Mouse (Mus musculus) lung, embryonic 14.5 days (tissue): Measurements from ENCODE around the gene Plin3. TPM values are rescaled to one million over a fixed set of nuclear protein-coding genes. Genes with fewer than 3 reads are reported as not detected.
"Not testable (repeated sequence)": the region's sequence is repeated elsewhere in the genome, so short reads cannot be mapped to it uniquely, and the experiment has no call there.

Experiments used
- ATAC-seq: fragments of 200-750 bp; cut with Nextera tagmentation; 2 replicates; pipeline ENCODE4 v1.8.0; 2017; ENCODE audit warnings: mild to moderate bottlenecking, moderate TSS enrichment, moderate library complexity; ENCODE audit not compliant: insufficient read depth
- DNase-seq: peaks from one replicate; pipeline ENCODE4 v3.0.0-alpha.2; 2015
- H3K27ac ChIP-seq: fragments of 300-500 bp; sonication (generic); 2 replicates; pipeline ENCODE4 v1.5.1; 2014; ENCODE audit warnings: low read depth, mild to moderate bottlenecking, moderate library complexity
- H3K27me3 ChIP-seq: fragments of 300-500 bp; sonication (generic); 2 replicates; pipeline ENCODE4 v1.6.1; 2014; ENCODE audit warnings: low read length, control low read depth; ENCODE audit not compliant: insufficient read depth
- H3K36me3 ChIP-seq: fragments of 300-500 bp; sonication (generic); 2 replicates; pipeline ENCODE4 v1.6.1; 2014; ENCODE audit warnings: control low read depth; ENCODE audit not compliant: insufficient read depth
- H3K4me1 ChIP-seq: fragments of 300-500 bp; sonication (generic); 2 replicates; pipeline ENCODE4 v1.6.1; 2014; ENCODE audit warnings: antibody characterized with exemption, control low read depth; ENCODE audit not compliant: insufficient read depth
- H3K4me2 ChIP-seq: fragments of 300-500 bp; sonication (generic); 2 replicates; pipeline ENCODE4 v1.6.1; 2014; ENCODE audit warnings: mild to moderate bottlenecking
- H3K4me3 ChIP-seq: fragments of 300-500 bp; sonication (generic); 2 replicates; pipeline ENCODE4 v1.5.1; 2014; ENCODE audit warnings: low read depth, low read length
- H3K9ac ChIP-seq: fragments of 300-500 bp; sonication (generic); 2 replicates; pipeline ENCODE4 v1.6.1; 2014
- H3K9me3 ChIP-seq: fragments of 300-500 bp; sonication (generic); 2 replicates; pipeline ENCODE4 v1.6.1; 2016; ENCODE audit warnings: low read depth, low read length, control low read depth
- CTCF ChIP-seq: IDR thresholded peaks from 2 replicates; pipeline ENCODE4 v1.5.1; 2016; ENCODE audit warnings: antibody characterized with exemption, low read depth
- WGBS: fragments of 180-500 bp; shearing (Covaris S2); extraction: QIAGEN DNeasy Blood & Tissue Kit; methylation state at CpG from one replicate; pipeline ENCODE4 v1.1.7; 2014; 5-methylcytosine and 5-hydroxymethylcytosine counted together
- polyA plus RNA-seq: library from polyadenylated mRNA; unstranded; fragments of >200 nt; fragmentation: Nextera tagmentation; extraction: Ambion mirVana; gene quantifications from 2 replicates; pipeline ENCODE4 v1.2.1, GENCODE M21; 2014

The Plin3 gene
- polyA plus RNA-seq, 1 experiment from 2014 or later, result 71.0 TPM

DNA sequence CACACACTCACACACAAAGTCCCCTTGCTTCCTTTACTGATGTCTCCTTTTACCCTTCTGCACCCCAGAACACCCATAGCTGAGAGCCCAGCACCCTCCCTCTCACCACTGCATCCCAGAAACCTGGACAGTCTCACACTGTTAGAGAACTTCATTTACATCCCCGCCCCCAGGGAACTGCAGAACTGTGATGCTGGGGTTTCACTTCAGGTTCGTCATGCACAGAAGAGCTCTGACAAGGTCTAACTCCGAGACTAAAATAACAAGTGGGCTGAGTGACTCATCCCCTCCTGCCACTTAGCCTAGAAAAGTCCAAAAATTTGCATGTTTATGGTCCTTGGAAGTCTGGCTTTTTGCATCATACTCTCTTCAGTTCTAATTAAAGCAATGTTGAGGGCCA lies 26.4 kb downstream of the Plin3 start:
- no peak overlapping the region for H3K4me2 ChIP-seq
- H3K36me3 ChIP-seq, result peaks cover 41% of the 10 kb centered on the region
- TF ChIP-seq CTCF, result no peak
- H3K9me3 ChIP-seq, result no peaks in the 10 kb centered on the region
- H3K4me3 ChIP-seq, result no peak overlapping the region
- no peaks in the 10 kb centered on the region; the same call in 1 of the 2 replicates for H3K4me1 ChIP-seq
- H3K9ac ChIP-seq, result no peak overlapping the region
- no peaks in the 10 kb centered on the region for H3K27me3 ChIP-seq
- DNase-seq (no peak), ATAC-seq (no peak)
- H3K27ac ChIP-seq, result no peak overlapping the region
- WGBS, result 62% methylated on average over 3 of the region's 3 CpGs

DNA sequence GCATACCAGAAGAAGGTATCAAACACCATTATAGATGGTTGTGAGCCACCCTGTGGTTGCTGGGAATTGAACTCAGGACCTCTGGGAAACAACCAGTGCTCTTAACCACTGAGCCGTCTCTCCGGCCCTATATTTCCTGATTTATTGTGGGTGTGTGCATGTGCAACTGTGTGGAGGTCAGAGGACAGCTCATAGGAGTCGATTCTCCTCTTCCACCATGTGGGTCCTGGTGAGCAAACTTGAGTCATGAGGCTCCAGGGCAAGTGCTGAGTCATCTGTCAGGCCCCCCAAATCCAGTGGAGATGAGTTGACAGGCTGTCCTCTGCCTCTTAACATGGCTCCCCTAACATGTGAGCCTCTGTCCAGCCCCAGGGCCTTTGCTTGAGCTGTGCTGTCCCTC lies 26.8 kb downstream of the Plin3 start:
- no peak for TF ChIP-seq CTCF
- no peaks in the 10 kb centered on the region; the same call in 1 of the 2 replicates for H3K4me1 ChIP-seq
- 76% methylated on average over 3 of the region's 3 CpGs for WGBS

DNA sequence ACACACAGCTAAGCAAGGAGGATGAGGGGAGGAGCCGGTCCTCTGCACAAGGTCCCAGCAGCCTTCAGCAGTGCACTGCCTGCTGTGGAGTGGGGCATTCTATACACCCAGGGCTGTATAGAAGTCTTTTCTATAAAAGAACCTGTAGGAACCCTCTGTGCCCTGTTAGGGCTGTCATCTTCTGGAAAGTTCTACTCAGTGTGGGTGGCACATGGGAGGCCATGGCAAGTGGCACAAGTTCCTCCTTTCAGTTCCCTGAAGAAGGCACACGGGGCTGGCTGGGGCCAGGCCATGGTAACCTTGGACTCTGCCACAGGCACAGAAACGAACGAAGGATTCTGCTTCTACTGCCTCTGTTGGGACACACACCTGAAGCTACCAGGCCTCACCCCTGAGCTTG lies 27.7 kb downstream of the Plin3 start:
- peaks cover 41% of the 10 kb centered on the region for H3K36me3 ChIP-seq
- DNase-seq, result no peak
- no peaks in the 10 kb centered on the region for H3K9me3 ChIP-seq
- no peak overlapping the region for H3K27ac ChIP-seq
- H3K4me1 ChIP-seq, result no peaks in the 10 kb centered on the region; the same call in 1 of the 2 replicates
- ATAC-seq, result no peak
- 88% methylated on average over 4 of the region's 4 CpGs for WGBS
- H3K4me3 ChIP-seq, result no peak overlapping the region
- no peak overlapping the region for H3K9ac ChIP-seq
- no peak overlapping the region for H3K4me2 ChIP-seq
- no peak for TF ChIP-seq CTCF
- H3K27me3 ChIP-seq, result no peaks in the 10 kb centered on the region

More for the DNA sequence above, 26.8 kb downstream of the Plin3 start:
- Histone ChIP-seq H3K4me2 (no peak overlapping the region), H3K4me3 (no peak overlapping the region), H3K9ac (no peak overlapping the region), H3K27ac (no peak overlapping the region), H3K36me3 (peaks cover 41% of the 10 kb centered on the region), H3K27me3 (no peaks in the 10 kb centered on the region), H3K9me3 (no peaks in the 10 kb centered on the region)
- DNase-seq (no peak), ATAC-seq (no peak)

DNA sequence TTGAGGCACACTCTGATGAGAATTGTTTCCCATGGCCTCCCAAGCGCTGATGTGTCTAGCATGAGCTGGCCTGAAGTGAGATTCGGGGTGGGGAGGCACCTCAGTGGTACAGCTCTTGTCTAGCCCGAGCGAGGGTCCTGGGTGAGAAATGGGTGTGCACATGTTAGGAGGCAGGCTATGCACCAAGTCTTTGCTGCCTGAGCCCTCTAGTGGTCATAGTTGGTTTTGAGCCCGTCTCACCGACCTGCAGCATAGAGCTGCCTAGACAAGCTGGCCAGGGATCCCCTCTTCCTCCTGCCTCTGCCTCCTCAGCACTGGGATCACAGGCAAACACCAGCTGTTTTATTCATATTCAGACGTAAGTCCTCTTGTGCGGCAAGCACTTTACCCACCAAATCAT lies 28.7 kb downstream of the Plin3 start:
- no peak overlapping the region for H3K4me2 ChIP-seq
- no peak overlapping the region for H3K27ac ChIP-seq
- no peaks in the 10 kb centered on the region for H3K27me3 ChIP-seq
- no peak overlapping the region for H3K9ac ChIP-seq
- TF ChIP-seq CTCF, result peak; percentile 89
- DNase-seq, result peak; percentile 91
- H3K4me3 ChIP-seq, result no peak overlapping the region
- H3K36me3 ChIP-seq, result peaks cover 47% of the 10 kb centered on the region
- H3K9me3 ChIP-seq, result no peaks in the 10 kb centered on the region
- no peaks in the 10 kb centered on the region; the same call in 1 of the 2 replicates for H3K4me1 ChIP-seq
- ATAC-seq, result peak; percentile 59
- WGBS, result 23% methylated on average over 8 of the region's 8 CpGs

DNA sequence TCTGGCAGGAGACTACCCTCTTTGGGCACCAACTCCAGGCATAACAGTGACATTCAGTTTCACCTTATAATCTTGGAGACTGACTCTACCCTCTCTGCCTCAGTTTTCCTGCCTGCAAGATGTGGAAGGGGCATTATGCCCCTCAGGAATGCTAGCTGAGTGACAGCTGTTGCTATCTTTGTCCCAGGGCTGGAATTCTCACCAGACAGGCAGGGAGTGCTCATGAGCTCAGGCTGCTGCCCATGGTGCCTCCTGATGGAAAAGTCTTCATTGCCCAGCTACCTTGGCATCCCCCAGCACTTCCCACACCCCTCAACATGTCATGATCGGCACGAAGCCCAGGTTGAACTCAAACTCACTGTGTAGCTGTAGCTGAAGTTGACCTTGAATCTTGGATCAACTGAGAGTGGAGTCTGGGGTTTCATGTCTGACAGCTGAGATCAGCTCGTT lies 30.0 kb downstream of the Plin3 start:
- WGBS, result 80% methylated on average over 3 of the region's 3 CpGs
- Histone ChIP-seq H3K27me3 (no peaks in the 10 kb centered on the region), H3K4me3 (no peak overlapping the region), H3K27ac (no peak overlapping the region), H3K9me3 (no peaks in the 10 kb centered on the region), H3K4me1 (peaks cover under 1% of the 10 kb centered on the region; the same call in 1 of the 2 replicates), H3K36me3 (peaks cover 57% of the 10 kb centered on the region), H3K9ac (no peak overlapping the region), H3K4me2 (no peak overlapping the region)
- DNase-seq, result no peak
- ATAC-seq, result no peak
- TF ChIP-seq CTCF, result no peak

DNA sequence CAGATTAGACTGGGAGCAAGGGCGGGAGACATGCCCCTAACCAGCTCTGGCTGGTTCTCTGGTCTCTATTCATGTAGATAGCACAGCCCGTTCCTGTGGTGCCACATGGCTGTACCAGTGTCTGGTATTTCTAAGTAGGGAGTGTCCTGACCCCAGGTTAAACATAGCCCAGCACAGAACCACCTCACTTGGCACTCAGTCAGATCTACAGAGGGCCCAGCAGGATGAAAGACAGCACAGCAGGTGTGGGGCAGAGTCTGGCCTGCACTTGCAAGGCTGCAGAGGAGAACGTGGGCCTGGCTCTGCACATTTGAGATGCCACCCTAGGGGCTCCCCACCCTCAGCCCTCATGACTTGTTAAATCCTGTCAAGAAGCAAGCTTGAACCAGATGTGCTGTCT lies 31.5 kb downstream of the Plin3 start:
- no peak overlapping the region for H3K9ac ChIP-seq
- ATAC-seq (no peak), DNase-seq (no peak)
- no peak overlapping the region for H3K27ac ChIP-seq
- WGBS, result 77% methylated on average over 3 of the region's 3 CpGs
- no peak overlapping the region for H3K4me2 ChIP-seq
- no peak for TF ChIP-seq CTCF
- peaks cover 57% of the 10 kb centered on the region for H3K36me3 ChIP-seq
- no peaks in the 10 kb centered on the region for H3K27me3 ChIP-seq
- no peak overlapping the region for H3K4me3 ChIP-seq
- H3K9me3 ChIP-seq, result no peaks in the 10 kb centered on the region
- H3K4me1 ChIP-seq, result peaks cover 4% of the 10 kb centered on the region

DNA sequence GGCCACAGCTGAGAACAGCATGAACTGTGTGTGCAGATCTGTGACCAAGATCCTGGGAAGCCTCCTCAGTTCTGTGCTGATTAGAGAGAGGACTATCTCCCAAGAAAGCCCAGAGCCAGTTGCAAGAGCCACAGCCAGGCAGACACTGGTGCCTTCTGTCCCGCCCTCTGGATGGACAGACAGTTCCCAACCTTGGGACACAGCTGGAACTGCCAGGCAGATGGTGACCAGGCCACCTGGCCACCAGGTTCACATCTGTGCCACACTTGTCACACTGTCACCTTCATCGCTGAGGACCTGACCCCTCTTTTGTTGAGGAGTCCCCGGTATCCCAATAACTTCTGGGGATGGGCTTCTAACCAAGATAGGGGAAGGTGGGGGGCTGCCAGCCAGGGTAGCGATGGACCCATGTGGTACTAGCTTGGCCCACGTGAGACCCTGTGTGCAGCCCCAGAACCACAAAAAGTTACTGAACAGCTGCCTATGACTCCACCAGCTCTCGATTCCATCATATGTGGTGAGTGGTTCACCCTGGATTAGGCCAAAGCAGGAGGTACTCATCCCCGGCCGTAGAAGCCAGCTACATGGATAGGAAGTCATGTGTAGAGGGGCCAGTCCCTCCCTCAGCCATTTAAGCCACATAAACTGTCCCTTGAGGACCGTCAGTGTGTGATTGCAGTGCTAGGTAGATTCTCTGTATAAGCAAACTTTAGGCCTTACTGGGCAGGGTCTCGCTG lies 33.2 kb downstream of the Plin3 start:
- Histone ChIP-seq H3K9ac (no peak overlapping the region; the same call in 1 of the 2 replicates), H3K4me2 (peak overlapping the region; percentile 1; the same call in 1 of the 2 replicates), H3K9me3 (no peaks in the 10 kb centered on the region), H3K36me3 (peaks cover 54% of the 10 kb centered on the region), H3K27ac (no peak overlapping the region), H3K4me3 (no peak overlapping the region), H3K4me1 (peaks cover 4% of the 10 kb centered on the region), H3K27me3 (no peaks in the 10 kb centered on the region)
- ATAC-seq (no peak), DNase-seq (no peak)
- WGBS, result 88% methylated on average over 10 of the region's 10 CpGs
- TF ChIP-seq CTCF, result no peak

DNA sequence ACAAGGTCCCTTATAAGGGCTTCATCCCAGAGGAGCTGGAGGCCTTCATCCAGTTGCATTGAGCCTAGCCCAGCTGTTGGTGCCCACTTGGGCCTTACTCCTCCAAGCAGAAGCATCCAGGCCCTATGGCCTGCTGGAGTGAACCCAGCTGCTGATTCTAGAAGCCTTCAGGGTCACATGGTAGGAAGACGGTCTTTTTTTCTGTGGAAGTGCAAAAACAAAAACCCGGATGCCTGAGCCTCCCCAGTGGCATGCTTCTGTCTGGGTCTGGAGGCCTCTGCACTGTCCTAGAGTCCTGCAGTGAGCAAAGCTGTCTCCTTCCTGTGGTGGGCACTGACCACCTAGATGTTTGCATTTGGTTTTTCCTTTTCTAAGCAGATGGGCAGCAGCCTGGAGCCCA lies 33.9 kb downstream of the Plin3 start:
- ATAC-seq, H3K4me3 ChIP-seq, H3K27ac ChIP-seq, DNase-seq, H3K9ac ChIP-seq, H3K27me3 ChIP-seq, H3K9me3 ChIP-seq, H3K4me1 ChIP-seq: not testable (repeated sequence)
- Histone ChIP-seq H3K36me3 (peaks cover 53% of the 10 kb centered on the region), H3K4me2 (peak overlapping the region; percentile 1; the same call in 1 of the 2 replicates)
- WGBS, result 50% methylated on average over 2 of the region's 2 CpGs

DNA sequence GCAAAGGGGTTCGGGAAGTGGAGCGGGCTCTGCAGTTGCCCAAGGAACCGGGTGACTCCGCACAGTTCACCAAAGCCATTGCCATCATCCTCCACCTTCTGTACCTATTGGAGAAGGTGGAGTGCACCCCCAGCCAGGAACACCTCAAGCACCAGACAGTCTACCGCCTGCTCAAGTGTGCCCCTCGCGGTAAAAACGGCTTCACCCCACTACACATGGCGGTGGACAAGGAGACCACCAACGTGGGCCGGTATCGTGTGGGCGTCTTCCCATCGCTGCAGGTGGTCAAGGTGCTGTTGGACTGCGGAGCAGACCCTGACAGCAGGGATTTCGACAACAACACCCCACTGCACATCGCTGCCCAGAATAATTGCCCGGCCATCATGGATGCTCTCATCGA lies 34.4 kb downstream of the Plin3 start:
- H3K4me1 ChIP-seq, ATAC-seq, H3K27ac ChIP-seq, H3K9me3 ChIP-seq, DNase-seq, H3K9ac ChIP-seq, H3K27me3 ChIP-seq, H3K4me3 ChIP-seq: not testable (repeated sequence)
- Histone ChIP-seq H3K4me2 (peak overlapping the region; percentile 90; the same call in 1 of the 2 replicates), H3K36me3 (peaks cover 52% of the 10 kb centered on the region)
- 91% methylated on average over 19 of the region's 19 CpGs for WGBS
